Mouse (Mus musculus): ENCODE measurements around the gene Plppr3. TPM values are rescaled to one million over a fixed set of nuclear protein-coding genes. Genes with fewer than 3 reads are reported as not detected.

Gene Plppr3
- polyA plus RNA-seq, 1 experiment: 32.4 TPM

DNA sequence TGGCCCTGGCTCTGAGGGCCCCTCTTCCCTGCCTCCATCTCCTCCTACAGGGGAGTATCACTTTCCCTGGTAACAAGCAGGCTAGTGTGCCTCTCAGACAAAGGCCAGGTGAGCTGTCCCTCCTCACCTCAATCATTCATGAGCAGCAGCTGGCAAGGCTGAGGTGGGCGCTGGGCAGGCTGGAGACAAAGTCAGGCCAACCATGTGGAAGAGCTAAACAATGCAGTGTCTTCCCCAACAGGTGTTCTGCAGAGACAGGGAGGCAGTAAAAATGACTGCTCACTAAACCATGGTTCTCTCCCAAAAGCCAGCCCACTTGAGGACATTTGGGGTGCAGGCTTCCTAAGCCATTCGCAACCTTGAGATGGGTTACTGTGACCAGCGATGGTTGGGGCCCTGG, 22.8 kb downstream of the Plppr3 start:
- Histone ChIP-seq H3K27ac (ENCODE audit: control insufficient read depth, insufficient read depth, low read depth, low read length, poor library complexity) (no peak overlapping the region), H3K4me1 (ENCODE audit: control insufficient read depth, insufficient read depth, low read length) (peaks cover 9% of the 10 kb centered on the region), H3K4me3 (replicated peaks; ENCODE audit: control insufficient read depth, low read depth, low read length) (no peak overlapping the region)
- 63% methylated on average over 3 of the region's 3 CpGs for WGBS
- TF ChIP-seq POLR2A (IDR thresholded peaks at IDR 0.05; ENCODE audit: borderline replicate concordance, control insufficient read depth, low read depth, low read length) (no peak), CTCF (IDR thresholded peaks at IDR 0.05; ENCODE audit: control insufficient read depth, insufficient read depth, low read length) (no peak)

DNA sequence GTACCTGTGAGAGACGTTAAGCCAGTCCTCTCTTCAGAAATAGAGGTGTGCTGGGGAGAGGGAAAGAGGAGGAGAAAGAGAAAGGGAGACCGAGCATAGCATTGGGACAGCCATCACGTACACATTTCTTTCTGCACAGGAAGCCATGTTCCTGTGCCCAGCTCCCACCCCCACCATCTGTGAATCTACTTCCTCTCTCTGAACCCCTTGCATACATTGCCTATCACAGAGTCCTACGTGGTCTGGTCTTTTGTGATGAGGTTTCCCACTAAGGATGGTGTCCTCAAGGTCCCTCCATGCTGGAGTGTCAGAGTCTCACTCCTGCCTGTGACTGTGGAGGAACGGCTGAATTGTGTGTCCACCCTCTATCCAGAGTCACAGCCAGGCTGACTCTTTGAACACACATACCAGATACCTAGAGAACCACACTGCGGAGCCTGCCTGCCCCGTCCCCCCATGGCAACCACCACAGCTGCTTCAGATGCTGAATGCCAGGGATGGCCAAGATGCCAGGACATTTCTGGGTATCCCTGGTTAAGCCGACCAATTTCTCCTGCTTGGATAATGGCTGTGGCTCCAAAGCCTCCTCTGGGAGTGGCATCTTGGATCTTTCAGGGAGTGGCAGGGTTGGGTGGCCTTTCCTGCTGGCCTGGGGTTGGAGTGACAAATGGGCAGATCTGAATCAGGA, 24.3 kb downstream of the Plppr3 start:
- 26% methylated on average over 8 of the region's 8 CpGs for WGBS
- TF ChIP-seq CTCF (IDR thresholded peaks at IDR 0.05; ENCODE audit: control insufficient read depth, insufficient read depth, low read length) (no peak), POLR2A (IDR thresholded peaks at IDR 0.05; ENCODE audit: borderline replicate concordance, control insufficient read depth, low read depth, low read length) (no peak)
- peaks cover 9% of the 10 kb centered on the region for H3K4me1 ChIP-seq (ENCODE audit: control insufficient read depth, insufficient read depth, low read length)

DNA sequence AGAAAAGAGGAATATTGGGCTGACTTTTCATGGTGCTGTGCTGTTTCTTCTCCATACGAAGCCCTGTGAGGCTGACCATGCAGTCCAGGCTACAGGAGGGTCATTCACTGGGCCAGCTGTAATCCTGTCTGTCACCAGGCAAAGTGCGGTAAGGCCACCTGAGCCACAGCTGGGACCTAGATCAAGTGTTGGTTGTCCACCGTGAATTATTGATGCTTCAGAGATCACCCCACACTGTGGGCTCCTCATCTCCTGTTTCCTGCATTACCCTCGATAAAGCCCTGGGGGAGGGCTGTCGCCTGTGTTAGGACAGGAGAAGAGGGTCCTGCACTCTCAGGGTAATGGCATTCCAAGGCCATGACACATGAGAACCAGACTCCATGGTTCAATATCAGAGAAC, 27.9 kb downstream of the Plppr3 start:
- Histone ChIP-seq H3K4me1 (ENCODE audit: control insufficient read depth, insufficient read depth, low read length) (peaks cover 6% of the 10 kb centered on the region), H3K4me3 (replicated peaks; ENCODE audit: control insufficient read depth, low read depth, low read length) (no peak overlapping the region), H3K27ac (ENCODE audit: control insufficient read depth, insufficient read depth, low read depth, low read length, poor library complexity) (no peak overlapping the region)
- TF ChIP-seq CTCF (IDR thresholded peaks at IDR 0.05; ENCODE audit: control insufficient read depth, insufficient read depth, low read length) (no peak), POLR2A (IDR thresholded peaks at IDR 0.05; ENCODE audit: borderline replicate concordance, control insufficient read depth, low read depth, low read length) (no peak)
- 67% methylated on average over 5 of the region's 5 CpGs for WGBS

More for the DNA sequence above, 24.3 kb downstream of the Plppr3 start:
- Histone ChIP-seq H3K4me3 (replicated peaks; ENCODE audit: control insufficient read depth, low read depth, low read length) (no peak overlapping the region), H3K27ac (ENCODE audit: control insufficient read depth, insufficient read depth, low read depth, low read length, poor library complexity) (no peak overlapping the region)

DNA sequence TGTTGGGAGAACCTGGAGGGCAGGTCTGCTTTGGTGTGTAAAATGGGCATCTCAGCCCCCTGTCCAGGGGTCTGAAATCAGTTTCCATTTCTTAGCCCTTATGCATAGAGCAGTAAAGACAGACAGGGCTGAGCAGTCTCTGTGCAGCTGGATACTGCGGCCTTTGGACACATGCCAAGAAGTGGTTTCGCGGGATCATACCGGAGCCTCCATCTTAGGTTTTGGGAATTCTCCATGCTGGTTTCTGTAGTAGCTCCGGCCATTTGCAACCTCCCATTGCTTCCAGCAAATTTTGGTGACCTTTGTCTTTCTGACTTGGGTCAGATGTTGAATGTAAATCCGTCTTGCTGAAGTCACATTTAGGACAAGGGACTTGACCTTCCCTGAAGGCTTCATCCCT, 31.0 kb downstream of the Plppr3 start:
- 82% methylated on average over 6 of the region's 6 CpGs for WGBS
- H3K27ac ChIP-seq (ENCODE audit: control insufficient read depth, insufficient read depth, low read depth, low read length, poor library complexity): no peak overlapping the region
- no peak for TF ChIP-seq POLR2A (IDR thresholded peaks at IDR 0.05; ENCODE audit: borderline replicate concordance, control insufficient read depth, low read depth, low read length)
- no peak for TF ChIP-seq CTCF (IDR thresholded peaks at IDR 0.05; ENCODE audit: control insufficient read depth, insufficient read depth, low read length)
- H3K4me3 ChIP-seq (replicated peaks; ENCODE audit: control insufficient read depth, low read depth, low read length): no peak overlapping the region
- no peaks in the 10 kb centered on the region; the same call in 1 of the 2 replicates for H3K4me1 ChIP-seq (ENCODE audit: control insufficient read depth, insufficient read depth, low read length)

DNA sequence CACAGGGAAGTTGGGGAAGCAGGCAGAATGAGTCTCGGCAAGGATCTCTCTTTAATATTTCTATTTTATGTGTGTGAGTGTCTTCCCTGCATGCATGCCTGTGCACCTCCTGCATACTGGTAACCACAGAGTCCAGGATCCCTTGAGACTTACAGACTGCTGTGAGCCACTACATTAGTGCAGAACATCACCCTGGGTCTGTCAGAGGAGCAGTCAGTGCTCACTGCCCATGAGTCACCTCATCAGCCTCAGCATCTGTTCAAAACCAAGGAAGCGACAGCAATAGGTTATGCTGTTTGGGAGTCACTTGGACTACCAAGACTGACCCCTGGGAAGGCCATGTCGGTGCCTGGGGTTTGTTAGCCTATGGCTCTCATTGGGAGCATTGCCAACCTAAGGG, 32.1 kb downstream of the Plppr3 start:
- H3K4me1 ChIP-seq (ENCODE audit: control insufficient read depth, insufficient read depth, low read length): peaks cover 2% of the 10 kb centered on the region; the same call in 1 of the 2 replicates
- H3K4me3 ChIP-seq (replicated peaks; ENCODE audit: control insufficient read depth, low read depth, low read length): no peak overlapping the region
- no peak overlapping the region for H3K27ac ChIP-seq (ENCODE audit: control insufficient read depth, insufficient read depth, low read depth, low read length, poor library complexity)
- no peak for TF ChIP-seq CTCF (IDR thresholded peaks at IDR 0.05; ENCODE audit: control insufficient read depth, insufficient read depth, low read length)
- no peak for TF ChIP-seq POLR2A (IDR thresholded peaks at IDR 0.05; ENCODE audit: borderline replicate concordance, control insufficient read depth, low read depth, low read length)
- WGBS: 70% methylated on average over 3 of the region's 3 CpGs

DNA sequence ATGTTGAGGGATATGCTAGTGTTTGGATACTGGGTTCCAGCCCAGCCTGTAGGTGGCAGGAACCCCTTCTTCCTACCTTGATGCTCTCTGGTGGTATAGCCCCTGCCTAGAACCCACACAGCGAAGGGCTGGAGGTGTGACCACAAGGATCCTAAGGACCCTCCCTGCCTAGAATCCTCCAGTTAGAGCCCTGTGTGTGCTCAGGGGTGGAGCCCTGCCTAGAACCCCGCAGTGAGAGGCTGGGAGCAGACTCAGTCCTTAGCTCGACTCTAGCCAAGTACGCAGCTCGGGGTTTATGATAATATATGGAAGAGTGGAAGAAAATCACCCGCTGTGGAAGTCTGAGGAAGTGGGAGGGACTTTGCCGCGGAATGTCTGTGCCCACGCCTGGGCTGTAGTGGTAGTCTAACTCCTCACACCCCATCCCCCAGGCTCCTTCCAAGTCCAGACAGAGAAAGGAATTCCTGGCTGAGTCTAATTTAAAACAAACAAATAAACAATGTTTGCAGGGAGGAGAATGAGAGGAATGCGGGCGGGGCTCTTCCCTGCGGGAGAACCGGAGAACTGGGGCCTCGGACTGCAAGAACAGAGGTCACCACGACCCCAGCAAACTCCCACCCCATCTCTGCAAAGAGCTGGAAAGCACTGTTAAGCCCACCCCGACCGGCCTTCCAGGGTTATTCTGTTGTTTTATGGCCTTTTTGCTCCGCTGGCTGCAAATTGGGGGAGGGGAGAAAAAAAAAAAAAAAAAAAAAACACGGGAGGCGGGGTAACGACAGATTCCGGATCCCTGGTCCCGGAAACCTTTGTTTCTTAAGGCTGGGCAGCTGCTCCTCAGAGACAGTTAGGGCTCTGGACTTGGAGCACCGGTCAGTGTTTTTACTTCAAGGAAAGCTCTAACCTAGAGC, 33.5 kb downstream of the Plppr3 start:
- under 1% methylated on average over 22 of the region's 24 CpGs for WGBS
- TF ChIP-seq POLR2A (IDR thresholded peaks at IDR 0.05; ENCODE audit: borderline replicate concordance, control insufficient read depth, low read depth, low read length) (no peak), CTCF (IDR thresholded peaks at IDR 0.05; ENCODE audit: control insufficient read depth, insufficient read depth, low read length) (no peak)
- no peak overlapping the region for H3K27ac ChIP-seq (ENCODE audit: control insufficient read depth, insufficient read depth, low read depth, low read length, poor library complexity)
- H3K4me3 ChIP-seq (replicated peaks; ENCODE audit: control insufficient read depth, low read depth, low read length): peak overlapping the region; percentile 52
- peaks cover 2% of the 10 kb centered on the region; the same call in 1 of the 2 replicates for H3K4me1 ChIP-seq (ENCODE audit: control insufficient read depth, insufficient read depth, low read length)

DNA sequence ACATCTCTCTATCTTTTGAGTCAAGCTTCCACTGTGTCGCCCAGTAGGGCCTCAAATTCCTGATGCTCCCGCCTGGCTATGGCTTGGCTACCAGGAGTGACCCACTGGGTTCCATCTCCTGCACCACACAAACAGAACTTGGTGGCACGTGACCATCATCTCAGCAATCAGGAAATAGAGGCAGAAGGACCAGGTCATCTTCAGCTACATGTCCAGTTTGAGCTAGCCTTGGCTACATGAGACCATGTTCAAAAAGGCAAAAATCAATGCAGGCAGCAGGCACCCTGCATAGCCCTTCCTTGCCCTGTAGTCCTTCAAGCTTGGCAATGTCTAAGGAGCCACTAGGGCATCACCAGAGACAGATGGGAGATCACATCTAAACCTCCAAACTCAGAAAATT, 34.3 kb downstream of the Plppr3 start:
- TF ChIP-seq CTCF (IDR thresholded peaks at IDR 0.05; ENCODE audit: control insufficient read depth, insufficient read depth, low read length) (no peak), POLR2A (IDR thresholded peaks at IDR 0.05; ENCODE audit: borderline replicate concordance, control insufficient read depth, low read depth, low read length) (no peak)
- 88% methylated on average over 3 of the region's 3 CpGs for WGBS
- no peak overlapping the region for H3K4me3 ChIP-seq (replicated peaks; ENCODE audit: control insufficient read depth, low read depth, low read length)
- no peak overlapping the region for H3K27ac ChIP-seq (ENCODE audit: control insufficient read depth, insufficient read depth, low read depth, low read length, poor library complexity)
- H3K4me1 ChIP-seq (ENCODE audit: control insufficient read depth, insufficient read depth, low read length): peaks cover 2% of the 10 kb centered on the region; the same call in 1 of the 2 replicates

DNA sequence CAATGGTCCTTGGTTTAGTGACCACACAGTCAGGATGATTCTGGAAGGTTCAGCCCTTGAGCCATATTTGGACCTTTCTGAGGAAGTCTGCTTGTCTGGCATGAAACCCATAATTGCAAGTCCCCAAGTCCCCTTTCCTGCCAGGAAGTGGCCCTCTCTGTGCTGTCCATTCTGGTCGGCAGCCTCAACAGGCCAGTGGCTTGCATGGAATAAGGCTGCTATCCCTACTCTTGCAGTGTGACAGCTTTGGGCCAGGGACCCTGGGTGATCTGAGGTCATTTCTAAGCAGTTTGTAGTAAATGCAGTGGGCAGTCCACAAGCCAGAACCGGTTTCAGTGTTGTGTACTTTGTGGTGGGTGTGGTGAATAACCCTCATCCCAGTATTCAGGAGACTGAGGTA, 36.3 kb downstream of the Plppr3 start:
- TF ChIP-seq POLR2A (IDR thresholded peaks at IDR 0.05; ENCODE audit: borderline replicate concordance, control insufficient read depth, low read depth, low read length): no peak
- no peak for TF ChIP-seq CTCF (IDR thresholded peaks at IDR 0.05; ENCODE audit: control insufficient read depth, insufficient read depth, low read length)
- 0 out of 2 replicates have a peak overlapping the region, but pooled peaks have one; percentile 19 for H3K27ac ChIP-seq (ENCODE audit: control insufficient read depth, insufficient read depth, low read depth, low read length, poor library complexity)
- peaks cover 2% of the 10 kb centered on the region; the same call in 1 of the 2 replicates for H3K4me1 ChIP-seq (ENCODE audit: control insufficient read depth, insufficient read depth, low read length)
- WGBS: 19% methylated on average over 2 of the region's 2 CpGs
- H3K4me3 ChIP-seq (replicated peaks; ENCODE audit: control insufficient read depth, low read depth, low read length): no peak overlapping the region

Measured in bone marrow, adult 2 months (tissue).